Mouse (Mus musculus): Measurements from ENCODE around the gene Upk3a. TPM values are rescaled to one million over a fixed set of nuclear protein-coding genes. Genes with fewer than 3 reads are reported as not detected.

Upk3a gene
- total RNA-seq, 2 experiments from 2014 or later: not detected

DNA sequence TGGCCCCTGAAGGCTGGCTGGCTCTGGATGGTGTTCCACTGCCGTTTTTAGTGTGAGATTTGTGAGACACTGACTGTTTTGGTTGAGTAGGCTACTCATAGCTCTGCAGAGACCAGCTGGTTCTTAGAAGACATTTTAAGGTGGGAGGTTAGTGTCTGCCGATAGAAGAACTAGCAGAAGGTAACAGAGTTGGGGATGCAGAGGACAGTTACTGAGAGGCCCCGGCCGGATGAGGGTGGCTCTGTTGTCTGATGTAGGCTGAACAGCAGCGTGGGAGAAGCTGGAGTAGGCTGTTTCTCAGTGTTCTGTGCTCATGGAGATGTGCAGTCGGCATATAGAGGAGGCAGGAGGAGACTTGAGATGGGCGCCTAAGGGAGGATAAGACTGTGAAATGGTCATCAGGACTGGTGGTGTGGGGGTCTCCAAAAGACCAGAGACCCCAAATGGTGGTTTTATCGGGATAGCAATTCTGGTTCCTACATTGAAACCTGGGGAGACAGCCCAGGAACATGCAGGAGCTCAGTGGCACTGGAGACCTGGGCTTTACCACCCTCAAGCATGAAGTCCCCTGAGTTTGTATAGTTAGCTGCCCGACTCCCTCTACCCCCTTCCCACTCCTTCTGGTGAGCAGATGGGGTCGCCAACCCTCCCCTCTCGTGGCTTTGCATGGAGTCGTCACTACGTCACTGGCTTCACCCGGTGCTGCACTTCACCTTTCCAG lies 29.4 kb downstream of the Upk3a start:
- DNase-seq (ENCODE audit: low spot score in 2 of 2): no peak

DNA sequence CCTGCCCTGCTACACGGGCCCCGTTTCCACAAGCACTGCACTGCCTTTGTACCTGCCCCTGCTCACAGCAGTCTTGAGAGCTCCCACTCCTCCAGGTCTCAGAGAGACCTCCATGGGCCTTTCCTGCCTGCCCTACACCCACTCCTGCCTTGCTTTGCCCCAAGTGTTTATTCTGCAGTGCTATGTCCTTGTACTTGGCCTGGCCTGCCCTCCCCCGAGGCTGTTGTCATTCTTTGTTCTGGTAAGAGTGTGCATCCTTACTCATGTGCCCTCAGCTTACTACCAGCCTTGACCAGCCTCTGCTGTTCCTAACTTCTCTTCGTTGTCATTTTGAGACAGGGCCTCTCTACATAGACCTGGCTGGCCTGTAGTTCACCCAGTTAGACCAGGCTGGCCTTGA lies 30.9 kb downstream of the Upk3a start:
- no peak for DNase-seq (ENCODE audit: low spot score in 2 of 2)

DNA sequence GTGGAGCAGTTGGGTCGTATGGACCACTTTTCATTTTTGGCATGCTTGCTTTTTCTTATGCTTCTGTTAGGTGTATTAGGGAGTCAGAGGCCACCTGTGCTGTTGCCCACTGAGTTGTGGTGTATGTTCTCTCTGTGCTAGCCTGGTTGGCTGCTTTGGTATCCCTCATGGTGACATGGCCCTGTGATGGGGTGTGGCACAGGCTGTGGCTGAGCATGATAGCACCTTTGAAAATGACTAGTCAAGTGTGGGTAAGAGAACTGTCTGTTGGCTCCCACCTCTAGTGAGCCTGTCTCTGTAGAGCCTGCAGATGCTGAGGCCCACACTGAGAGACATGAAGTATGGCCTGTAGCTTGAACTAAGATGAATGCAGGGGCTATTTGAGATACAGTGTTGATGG lies 32.8 kb downstream of the Upk3a start:
- DNase-seq (ENCODE audit: low spot score in 2 of 2): no peak

DNA sequence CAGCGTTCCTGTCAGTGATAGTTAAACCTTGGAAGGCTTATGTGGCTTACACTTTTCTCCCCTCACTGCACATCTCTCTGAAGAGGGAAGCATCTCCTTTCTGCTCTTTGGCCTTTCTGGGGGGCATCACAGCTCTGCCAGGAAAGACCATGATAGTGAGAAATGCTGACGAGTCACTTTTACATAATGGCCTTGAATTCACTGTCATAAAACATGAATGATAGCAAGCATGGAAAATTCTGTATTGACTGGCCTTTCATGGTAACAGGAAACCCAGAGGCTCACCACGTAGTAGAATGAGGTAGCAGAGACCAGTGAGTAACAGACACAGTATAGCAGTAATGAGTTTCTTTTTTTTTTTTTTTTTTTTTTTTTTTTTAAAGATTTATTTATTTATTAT lies 37.2 kb downstream of the Upk3a start:
- DNase-seq (ENCODE audit: low spot score in 2 of 2): no peak

DNA sequence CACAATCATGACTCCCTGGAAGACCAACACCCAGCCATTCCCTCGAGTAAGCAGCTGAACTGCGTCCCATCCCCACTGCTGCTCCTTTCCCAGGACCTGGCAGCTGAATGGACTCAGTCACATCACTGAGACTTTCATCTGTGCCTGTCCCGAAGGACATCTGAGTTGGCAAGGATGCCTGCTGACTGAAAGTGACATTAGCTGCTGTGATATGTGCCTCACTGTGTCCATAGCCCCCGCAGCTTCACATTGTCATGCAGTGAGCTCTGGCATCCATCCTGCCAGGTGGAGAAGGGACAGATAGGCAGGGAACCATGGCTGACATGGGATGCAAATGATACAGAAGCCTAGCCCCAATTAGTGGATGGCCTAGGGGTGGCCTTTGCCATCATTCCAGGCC lies 38.2 kb downstream of the Upk3a start:
- DNase-seq (ENCODE audit: low spot score in 2 of 2): no peak

DNA sequence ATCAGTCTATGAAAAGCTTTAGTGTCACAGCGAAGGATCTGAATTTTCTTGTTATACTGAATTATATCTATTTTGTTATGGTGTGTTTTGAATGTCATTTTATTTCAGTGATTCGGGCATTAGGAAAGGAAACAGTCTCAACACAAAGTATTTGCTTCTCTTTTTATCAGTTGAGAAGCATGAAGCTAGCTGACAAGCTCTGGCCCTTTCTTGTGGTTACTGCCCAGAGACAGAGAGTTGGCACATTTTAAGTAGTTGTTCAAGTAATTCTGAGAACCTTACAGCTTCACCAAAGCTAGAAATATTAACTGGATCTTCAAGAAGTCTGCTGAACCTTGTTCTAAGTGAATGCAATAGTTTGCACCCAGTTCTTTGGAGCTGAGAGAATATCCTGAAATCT lies 46.5 kb downstream of the Upk3a start:
- no peak for DNase-seq (ENCODE audit: low spot score in 2 of 2)

DNA sequence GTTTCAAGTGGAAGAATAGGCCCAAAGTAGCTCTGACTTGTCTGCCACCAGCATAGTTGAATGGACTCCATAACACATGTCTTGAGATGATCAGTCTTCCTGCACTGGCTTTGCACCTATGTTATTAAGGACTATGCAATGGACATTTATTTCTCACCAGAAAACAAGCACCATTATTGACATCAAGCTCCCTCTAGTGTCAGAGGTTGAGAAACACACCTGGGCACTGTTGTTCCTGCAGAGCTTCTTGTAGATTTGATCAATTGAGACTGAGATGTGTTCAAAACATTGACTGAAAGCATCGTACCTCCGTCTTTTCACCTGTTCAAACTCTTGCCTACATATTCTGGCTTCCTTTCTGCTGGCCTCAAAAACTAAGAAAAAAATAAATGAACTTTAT lies 53.6 kb downstream of the Upk3a start:
- DNase-seq (ENCODE audit: low spot score in 2 of 2): peak in 1 of 2 experiments; percentile 18

Other genes starting within 250 kb of the Upk3a start
- 1 to 10 TPM in 1 of 2 experiments, under 1 TPM in 1; 0.57 to 2.1 TPM for gene Phf21b, start 161.1 kb upstream of the Upk3a start, total RNA-seq (2021)
- under 1 TPM; 0.22 to 0.29 TPM for gene Gm29666, start 97.1 kb upstream of the Upk3a start, total RNA-seq (2021)
- 10 to 100 TPM; 21.0 to 23.5 TPM for gene Nup50, start 93.7 kb upstream of the Upk3a start, total RNA-seq (2021)
- gene 5031439G07Rik, start 28.6 kb upstream of the Upk3a start, total RNA-seq (2021): 10 to 100 TPM; 33.5 to 36.7 TPM
- gene Fam118a, start 11.8 kb downstream of the Upk3a start, total RNA-seq (2021): 10 to 100 TPM; 12.7 to 14.0 TPM
- under 1 TPM; 0.08 to 0.17 TPM for gene Smc1b, start 114.8 kb downstream of the Upk3a start, total RNA-seq (2021)
- gene Ribc2, start 114.9 kb downstream of the Upk3a start, total RNA-seq (2021): not detected
- 10 to 100 TPM; 41.1 to 42.4 TPM for gene Fbln1, start 188.8 kb downstream of the Upk3a start, total RNA-seq (2021)

Data from gastrocnemius, postnatal 4 days (tissue).